In the genomic region with DNA sequence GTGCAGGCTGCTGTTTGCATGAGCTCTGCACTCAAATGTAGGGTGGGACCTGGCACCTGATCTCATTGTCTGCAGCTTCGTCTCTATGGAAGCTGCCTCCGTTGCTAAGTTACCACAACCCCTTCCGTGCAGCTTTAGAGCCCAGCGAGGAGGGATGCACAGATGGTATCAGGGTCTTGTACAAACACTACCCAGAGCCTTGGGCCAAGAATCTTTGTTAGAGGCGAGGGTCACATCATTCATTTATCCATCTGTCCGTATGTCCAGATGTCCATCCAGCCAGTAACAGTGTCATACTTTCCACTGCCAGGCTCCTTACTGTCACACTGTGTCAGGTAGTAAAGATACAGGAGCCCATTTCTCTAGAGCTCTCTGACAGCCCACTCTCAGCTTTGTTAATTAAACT, we compare ENCODE assay signal across 11 mouse cellular contexts.
DNase-seq lines count a peak whose midpoint lies in the region; ATAC-seq lines count a peak whose summit lies in the region.
"Had no signal": no experiment of that assay in that cellular context is flagged by ENCODE, and none has a peak within 500 bp of the region (broad histone marks: within the 10 kb centered on the region; RNA-seq: fewer than 3 reads in every experiment).

No protein-coding gene starts in this region.

- H3K9me3 ChIP-seq in neural tube, embryonic 11.5 days (ENCODE audit: control insufficient read depth, low read length): no peaks in the 10 kb centered on the region
- H3K9me3 ChIP-seq: limb, embryonic 13.5 days had no signal

- DNase-seq in embryo, embryonic 10 days (ENCODE audit: low spot score): peak; percentile 66
- peak; percentile 20 to 42 for DNase-seq in frontal cortex, adult 2 months (ENCODE audit: extremely low spot score in 1 of 2, low spot score in 1 of 2)
- DNase-seq in layer of hippocampus, postnatal 25 days (ENCODE audit: extremely low spot score in 1 of 2, low spot score in 1 of 2): peak; percentile 30 to 37
- DNase-seq in neural tube, embryonic 11.5 days (ENCODE audit: low spot score): peak; percentile 55
- DNase-seq in thymus, postnatal 4 days: no peak
- no peak for DNase-seq in ovary, postnatal 10 days (ENCODE audit: low spot score)
- no peak for DNase-seq in gastrocnemius, postnatal 36 days
- no peak for DNase-seq in heart, postnatal 10 days
- DNase-seq: heart, adult 11 months; thymus, postnatal 25 days had no signal

- peaks cover 5% of the 10 kb centered on the region for H3K4me1 ChIP-seq in neural tube, embryonic 11.5 days (ENCODE audit: control insufficient read depth, insufficient read depth, low read length)

- intact Hi-C loops in gastrocnemius, postnatal 36 days (cut with DNase I): no loop called here
- intact Hi-C loops in heart, postnatal 10 days (cut with DNase I): no loop called here

- H3K36me3 ChIP-seq in neural tube, embryonic 11.5 days (ENCODE audit: control insufficient read depth, insufficient read depth, low read length): no peaks in the 10 kb centered on the region
- H3K36me3 ChIP-seq: limb, embryonic 13.5 days had no signal

- H3K9ac ChIP-seq in neural tube, embryonic 11.5 days (ENCODE audit: low read length): no peak overlapping the region
- H3K9ac ChIP-seq: limb, embryonic 13.5 days had no signal

- no peak overlapping the region for H3K27ac ChIP-seq in neural tube, embryonic 11.5 days (ENCODE audit: low read depth, low read length)
- H3K27ac ChIP-seq: limb, embryonic 13.5 days had no signal

- WGBS in neural tube, embryonic 11.5 days: 20% methylated on average over 6 of the region's 6 CpGs

- H3K4me3 ChIP-seq in neural tube, embryonic 11.5 days (ENCODE audit: low read depth, low read length): no peak overlapping the region
- H3K4me3 ChIP-seq: limb, embryonic 13.5 days had no signal

- no peaks in the 10 kb centered on the region for H3K27me3 ChIP-seq in neural tube, embryonic 11.5 days (ENCODE audit: control insufficient read depth, insufficient read depth, low read length)
- H3K27me3 ChIP-seq: limb, embryonic 13.5 days had no signal

- ATAC-seq in neural tube, embryonic 11.5 days (ENCODE audit: insufficient read depth, low FRiP score, low TSS enrichment): peak; percentile 45; the same call in 1 of the 2 replicates

- H3K4me2 ChIP-seq in neural tube, embryonic 11.5 days (ENCODE audit: low read depth): no peak overlapping the region
- H3K4me2 ChIP-seq: limb, embryonic 13.5 days had no signal

Comparison
In these comparisons a context has a peak if more than half of its experiments do, and no peak if none do; other contexts are left out.
1. DNase-seq: peak in embryo, embryonic 10 days (single experiment), frontal cortex, adult 2 months (2 of 2), layer of hippocampus, postnatal 25 days (2 of 2) and neural tube, embryonic 11.5 days (single experiment); none in thymus, postnatal 4 days (single experiment), ovary, postnatal 10 days (single experiment), gastrocnemius, postnatal 36 days (0 of 2) and heart, postnatal 10 days (0 of 2).